14 mouse cellular contexts compared by ENCODE assay signal in genomic region chr1:35959729-35960128, GRCm38 (mm10).
"Had no signal": no experiment of that assay in that cellular context is flagged by ENCODE, and none has a peak within 500 bp of the region (broad histone marks: within the 10 kb centered on the region; RNA-seq: fewer than 3 reads in every experiment).

No protein-coding gene starts in this region.

- H3K27me3 ChIP-seq: limb, embryonic 13.5 days; liver, embryonic 15.5 days; midbrain, embryonic 13.5 days; neural tube, embryonic 12.5 days; stomach, embryonic 15.5 days had no signal

- H3K4me3 ChIP-seq: limb, embryonic 13.5 days; liver, embryonic 15.5 days; midbrain, embryonic 13.5 days; myocyte; neural tube, embryonic 12.5 days; stomach, embryonic 15.5 days had no signal

- H3K4me2 ChIP-seq: limb, embryonic 13.5 days; liver, embryonic 15.5 days; midbrain, embryonic 13.5 days; neural tube, embryonic 12.5 days; stomach, embryonic 15.5 days had no signal

- H3K36me3 ChIP-seq: limb, embryonic 13.5 days; liver, embryonic 15.5 days; midbrain, embryonic 13.5 days; neural tube, embryonic 12.5 days; stomach, embryonic 15.5 days had no signal

- H3K4me1 ChIP-seq: limb, embryonic 13.5 days; liver, embryonic 15.5 days; stomach, embryonic 15.5 days had no signal

- H3K9ac ChIP-seq: limb, embryonic 13.5 days; liver, embryonic 15.5 days; midbrain, embryonic 13.5 days; neural tube, embryonic 12.5 days; stomach, embryonic 15.5 days had no signal

- H3K9me3 ChIP-seq: limb, embryonic 13.5 days; liver, embryonic 15.5 days; midbrain, embryonic 13.5 days; stomach, embryonic 15.5 days had no signal

- H3K27ac ChIP-seq: limb, embryonic 13.5 days; liver, embryonic 15.5 days; midbrain, embryonic 13.5 days; neural tube, embryonic 12.5 days; stomach, embryonic 15.5 days had no signal

- DNase-seq: kidney, adult 8-10 months; kidney, postnatal 25 days; layer of hippocampus, postnatal 36 days; lung, adult 2 months; lung, postnatal 36 days; thymus, adult 2 months; thymus, postnatal 25 days had no signal

- ATAC-seq: lung, postnatal 0 days; midbrain, embryonic 13.5 days had no signal
